Mouse (Mus musculus): ENCODE data around the gene Rnf103.
A peak's percentile ranks its signal among the peaks of the same experiment; 100 is the strongest.

Rnf103 gene

DNA sequence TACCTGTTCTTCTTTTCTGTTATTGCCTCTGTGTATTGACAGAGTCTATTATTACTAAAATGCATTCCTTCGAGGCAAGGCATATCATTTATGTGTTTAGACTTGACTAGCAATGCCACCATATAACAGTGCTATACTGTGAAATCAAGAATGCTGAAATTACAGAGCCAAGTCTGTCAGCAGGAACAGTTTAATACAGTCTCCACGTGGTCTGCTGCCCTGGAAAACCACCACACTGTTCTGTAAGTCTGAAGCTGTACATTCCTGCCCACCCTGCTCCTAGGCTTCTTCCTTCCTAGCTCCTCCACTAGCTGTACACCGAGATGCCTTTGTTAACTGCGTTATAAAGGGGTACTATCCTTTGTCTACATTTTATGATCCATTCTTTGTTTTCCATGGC, 1.6 kb upstream of the Rnf103 start:
- DNase-seq (ENCODE audit: low spot score in 2 of 2) = no peak

GRCm38 (mm10) chr6:71492756-71493674, 679 bp upstream of the Rnf103 start:
- no peak for DNase-seq (ENCODE audit: low spot score in 2 of 2)

DNA sequence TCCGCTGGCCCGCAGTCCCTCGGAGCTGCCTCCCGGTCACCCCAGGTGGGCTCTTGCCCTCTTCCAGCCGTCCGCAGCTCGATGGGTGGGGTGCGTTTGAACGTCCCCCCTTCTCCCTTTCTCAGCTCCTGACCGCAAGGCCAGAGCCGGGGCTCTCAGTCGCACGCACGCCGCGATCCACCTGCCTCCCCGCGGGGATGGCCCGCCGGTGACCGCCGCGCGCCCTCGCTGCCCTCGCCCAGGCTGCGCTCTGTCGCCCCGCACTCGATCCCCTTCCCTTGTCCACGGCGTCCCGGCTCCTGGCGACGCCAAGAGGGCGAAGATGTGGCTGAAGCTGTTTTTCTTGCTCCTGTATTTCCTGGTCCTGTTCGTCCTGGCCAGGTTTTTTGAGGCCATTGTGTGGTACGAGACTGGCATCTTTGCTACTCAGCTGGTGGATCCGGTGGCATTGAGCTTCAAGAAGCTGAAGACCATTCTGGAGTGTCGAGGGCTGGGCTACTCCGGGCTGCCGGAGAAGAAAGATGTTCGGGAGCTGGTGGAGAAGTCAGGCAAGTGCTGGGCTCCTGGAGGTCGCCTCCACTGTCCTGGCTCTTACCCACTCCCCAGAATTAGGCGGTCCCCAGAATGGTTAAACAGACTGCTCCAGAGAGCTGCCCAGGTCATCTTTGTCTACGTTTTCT, 787 bp downstream of the Rnf103 start:
- DNase-seq (ENCODE audit: low spot score in 2 of 2) = peak; percentile 54 to 84

- no peak for DNase-seq (ENCODE audit: low spot score in 2 of 2)
Measured at GRCm38 (mm10) chr6:71500575-71500974, 6.9 kb downstream of the Rnf103 start.

DNA sequence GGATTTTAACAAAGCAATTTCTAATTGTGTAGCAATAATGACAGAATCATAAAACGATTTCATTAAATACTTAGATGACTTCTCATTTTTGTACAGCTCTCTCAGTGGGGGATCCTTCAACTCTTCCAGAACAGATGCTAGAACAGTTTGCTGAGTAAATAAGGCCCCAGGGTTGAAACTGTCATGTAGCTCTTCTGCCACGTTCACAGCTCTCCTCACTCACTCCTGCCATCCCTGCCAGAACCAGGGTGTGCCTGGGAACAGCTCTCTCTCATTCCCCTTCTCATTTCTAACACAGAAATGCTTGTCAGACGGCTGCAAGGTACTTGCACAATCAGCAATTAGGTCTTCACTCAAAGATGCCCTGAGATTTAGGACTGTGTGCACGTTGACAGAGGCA, 9.3 kb downstream of the Rnf103 start:
- DNase-seq (ENCODE audit: low spot score in 2 of 2) = no peak

- DNase-seq (ENCODE audit: low spot score in 2 of 2) = no peak
Measured at GRCm38 (mm10) chr6:71503670-71504069, 10.0 kb downstream of the Rnf103 start.

DNA sequence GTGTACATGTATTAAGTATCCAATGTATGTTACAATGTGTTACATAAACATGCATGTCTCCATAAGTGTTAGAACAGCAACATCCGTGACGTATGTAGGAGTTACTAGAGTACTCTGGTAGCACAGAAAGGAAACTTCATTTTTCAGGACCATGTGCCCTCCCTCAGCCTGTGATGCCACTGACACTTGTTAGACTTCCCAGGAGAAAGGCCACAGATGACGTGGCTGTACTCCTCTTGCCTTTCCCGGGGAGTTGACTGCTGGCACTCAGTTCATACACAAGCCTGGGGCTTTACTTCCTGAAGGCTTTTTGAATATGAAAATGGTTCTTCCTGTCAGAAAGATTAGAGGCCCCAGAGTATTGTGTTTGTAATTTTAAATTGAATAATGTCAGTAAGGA, 10.4 kb downstream of the Rnf103 start:
- DNase-seq (ENCODE audit: low spot score in 2 of 2) = no peak

- DNase-seq (ENCODE audit: low spot score in 2 of 2) = no peak
Measured at GRCm38 (mm10) chr6:71505671-71506070, 12.0 kb downstream of the Rnf103 start.

DNA sequence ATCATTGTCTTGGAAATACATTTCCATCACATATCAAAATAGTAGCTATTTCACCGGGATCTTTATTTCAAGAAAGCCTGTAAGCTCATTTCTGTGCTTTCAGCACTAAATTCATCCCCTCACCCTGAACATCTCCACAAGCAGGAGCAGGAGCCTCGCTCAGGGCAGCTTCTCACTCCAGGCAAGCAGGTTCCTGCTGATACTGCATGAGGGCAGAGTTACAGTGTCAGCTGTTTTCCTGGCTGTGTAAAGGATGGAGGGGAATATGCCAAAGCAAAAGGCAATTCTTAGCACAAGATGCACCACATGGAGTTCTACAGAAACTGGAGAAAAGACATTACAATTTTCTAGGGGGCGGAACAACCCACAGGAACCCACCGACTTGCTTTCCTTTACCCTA, 25.8 kb downstream of the Rnf103 start:
- DNase-seq (ENCODE audit: low spot score in 2 of 2) = no peak

GRCm38 (mm10) chr6:71525556-71525955, 31.9 kb downstream of the Rnf103 start:
- no peak for DNase-seq (ENCODE audit: low spot score in 2 of 2)

GRCm38 (mm10) chr6:71527056-71527455, 33.4 kb downstream of the Rnf103 start:
- no peak for DNase-seq (ENCODE audit: low spot score in 2 of 2)

DNA sequence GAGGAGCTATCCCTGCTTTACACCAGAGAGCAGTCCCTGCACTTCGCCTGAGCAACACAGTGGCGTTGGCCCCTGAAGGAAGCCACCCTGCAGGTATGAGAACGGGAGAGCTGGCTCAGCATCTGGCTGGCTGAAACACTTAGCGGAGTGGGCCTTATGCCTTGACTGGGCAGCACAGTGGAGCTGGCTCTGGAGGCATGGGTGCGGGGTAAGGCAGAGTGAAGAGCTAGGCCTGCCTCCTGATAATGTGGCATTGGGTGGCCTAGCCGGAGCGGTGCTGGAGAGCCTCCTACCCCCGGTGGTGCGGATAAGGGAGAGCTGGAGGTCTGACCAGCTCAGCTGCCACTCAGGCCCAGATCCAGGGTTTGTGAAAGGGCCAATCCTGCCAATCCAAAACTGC, 34.1 kb downstream of the Rnf103 start:
- no peak for DNase-seq (ENCODE audit: low spot score in 2 of 2)

DNA sequence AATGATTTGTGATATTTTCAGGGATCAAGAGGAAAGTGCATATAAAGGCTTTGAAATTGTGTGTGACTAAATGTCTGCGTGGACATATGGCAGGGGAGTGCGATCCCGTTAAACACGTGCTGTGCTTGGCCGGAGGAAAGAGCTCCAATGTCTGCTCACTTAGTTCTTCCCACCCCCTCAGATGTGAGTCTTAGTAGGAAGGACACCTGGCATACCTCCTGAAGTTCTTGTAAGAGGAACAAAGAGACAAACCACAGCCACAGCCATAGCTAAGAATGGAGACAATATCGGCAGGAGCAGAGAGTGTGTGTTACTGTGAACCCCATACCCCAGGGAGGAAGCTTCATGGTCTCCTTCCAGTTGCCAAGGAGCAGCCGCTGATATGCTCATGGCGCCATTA, 36.5 kb downstream of the Rnf103 start:
- DNase-seq (ENCODE audit: low spot score in 2 of 2) = peak in 1 of 2 experiments; percentile 37

- no peak for DNase-seq (ENCODE audit: low spot score in 2 of 2)
Measured at GRCm38 (mm10) chr6:71537286-71537685, 43.6 kb downstream of the Rnf103 start.

GRCm38 (mm10) chr6:71543686-71544499, 50.2 kb downstream of the Rnf103 start, which contains the start of gene Chmp3:
TSS of gene Chmp3 (plus strand) at chr6:71543797.
- DNase-seq (ENCODE audit: low spot score in 2 of 2) = peak; percentile 97 to 99

DNA sequence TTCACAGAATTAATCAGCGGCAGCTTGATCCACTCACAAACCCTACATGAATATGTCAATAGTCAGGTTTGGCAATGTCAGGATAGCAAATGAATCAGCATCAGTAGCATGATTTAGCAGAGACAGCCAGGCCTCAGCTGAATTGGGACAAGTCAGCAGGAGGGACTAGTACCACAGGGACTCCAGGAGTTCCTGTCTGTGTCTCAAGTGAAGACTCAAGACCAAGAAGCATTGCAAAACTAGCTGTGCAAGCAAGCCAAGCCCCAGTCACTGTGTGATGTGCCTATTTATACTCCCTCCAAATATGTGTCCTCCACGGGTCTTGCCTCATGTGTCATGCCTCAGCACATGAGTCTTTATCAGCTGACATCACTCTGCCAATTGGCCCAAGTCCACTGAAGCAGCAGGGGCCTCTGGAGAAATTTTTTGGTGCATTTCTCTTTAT, 61.8 kb downstream of the Rnf103 start:
- DNase-seq (ENCODE audit: low spot score in 2 of 2) = no peak

DNA sequence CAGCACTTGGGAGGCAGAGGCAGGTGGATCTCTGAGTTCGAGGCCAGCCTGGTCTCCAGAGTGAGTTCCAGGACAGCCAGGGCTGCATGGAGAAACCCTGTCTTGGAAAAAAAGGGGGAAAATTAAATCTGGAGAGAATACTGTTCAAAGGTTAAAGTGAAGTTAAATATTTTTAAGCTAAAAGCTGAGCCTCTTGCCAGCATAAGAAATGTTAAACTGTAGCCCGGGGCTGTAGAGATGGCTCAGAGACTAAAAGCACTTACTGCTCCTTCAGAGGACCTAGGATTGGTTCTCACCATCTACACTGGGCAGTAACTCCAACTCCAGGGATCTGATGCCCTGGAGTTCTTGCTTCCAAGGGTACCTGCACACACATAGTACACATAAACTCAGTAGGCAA, 63.1 kb downstream of the Rnf103 start:
- no peak for DNase-seq (ENCODE audit: low spot score in 2 of 2)

Data from spleen, postnatal 4 days (tissue).